Mouse (Mus musculus) urinary bladder, postnatal 10 days (tissue): ENCODE measurements around the gene Fanca.
"Not testable (repeated sequence)": the region's sequence is repeated elsewhere in the genome, so short reads cannot be mapped to it uniquely, and the experiment has no call there.

ENCODE experiments used
- DNase-seq: peaks from one replicate; pipeline ENCODE4 v3.0.0; 2022; ENCODE audit warnings: low spot score

Fanca gene

GRCm38 (mm10) chr8:123232553-123232952 lies 85.8 kb downstream of the Fanca start:
- no peak for DNase-seq

DNA sequence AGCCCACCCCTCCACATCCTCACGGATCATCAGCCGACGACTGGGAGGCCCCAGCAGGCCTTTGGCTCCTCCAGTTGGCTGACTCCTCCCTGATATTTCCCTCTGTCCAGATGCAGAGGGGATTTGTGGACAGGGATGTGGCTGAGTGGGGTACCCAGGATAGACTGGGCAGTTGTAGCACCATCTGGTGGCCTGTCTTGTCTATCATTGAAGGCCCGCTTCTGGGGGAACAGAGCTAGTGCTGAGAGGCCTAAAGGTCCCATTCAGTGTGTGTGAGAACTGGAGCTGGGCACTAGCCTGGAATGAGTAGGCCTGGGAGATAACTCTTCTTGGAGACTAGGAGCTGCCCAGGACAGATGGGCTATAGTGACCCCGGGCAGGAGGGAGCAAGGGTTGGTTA lies 86.6 kb downstream of the Fanca start:
- DNase-seq: no peak

DNA sequence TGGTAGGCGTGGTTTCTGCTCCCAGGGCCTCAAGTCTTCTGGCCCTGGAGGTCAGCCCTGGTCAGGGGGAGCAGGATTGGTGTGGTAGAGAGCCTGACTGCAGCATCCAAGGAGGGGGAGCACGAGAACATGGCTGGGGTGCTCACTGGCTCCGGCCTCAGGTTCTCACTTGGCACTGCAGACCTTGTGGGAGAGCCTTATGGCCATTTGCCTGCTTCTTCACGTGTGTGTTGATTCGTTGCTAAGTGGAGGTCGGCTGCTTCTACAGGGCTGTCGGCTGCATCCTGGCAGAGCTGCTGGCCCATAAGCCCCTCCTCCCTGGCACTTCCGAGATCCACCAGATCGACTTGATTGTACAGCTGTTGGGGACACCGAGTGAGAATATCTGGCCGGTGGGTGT lies 88.0 kb downstream of the Fanca start:
- not testable (repeated sequence) for DNase-seq

- no peak for DNase-seq
Measured at GRCm38 (mm10) chr8:123228416-123228815, 90.0 kb downstream of the Fanca start.

DNA sequence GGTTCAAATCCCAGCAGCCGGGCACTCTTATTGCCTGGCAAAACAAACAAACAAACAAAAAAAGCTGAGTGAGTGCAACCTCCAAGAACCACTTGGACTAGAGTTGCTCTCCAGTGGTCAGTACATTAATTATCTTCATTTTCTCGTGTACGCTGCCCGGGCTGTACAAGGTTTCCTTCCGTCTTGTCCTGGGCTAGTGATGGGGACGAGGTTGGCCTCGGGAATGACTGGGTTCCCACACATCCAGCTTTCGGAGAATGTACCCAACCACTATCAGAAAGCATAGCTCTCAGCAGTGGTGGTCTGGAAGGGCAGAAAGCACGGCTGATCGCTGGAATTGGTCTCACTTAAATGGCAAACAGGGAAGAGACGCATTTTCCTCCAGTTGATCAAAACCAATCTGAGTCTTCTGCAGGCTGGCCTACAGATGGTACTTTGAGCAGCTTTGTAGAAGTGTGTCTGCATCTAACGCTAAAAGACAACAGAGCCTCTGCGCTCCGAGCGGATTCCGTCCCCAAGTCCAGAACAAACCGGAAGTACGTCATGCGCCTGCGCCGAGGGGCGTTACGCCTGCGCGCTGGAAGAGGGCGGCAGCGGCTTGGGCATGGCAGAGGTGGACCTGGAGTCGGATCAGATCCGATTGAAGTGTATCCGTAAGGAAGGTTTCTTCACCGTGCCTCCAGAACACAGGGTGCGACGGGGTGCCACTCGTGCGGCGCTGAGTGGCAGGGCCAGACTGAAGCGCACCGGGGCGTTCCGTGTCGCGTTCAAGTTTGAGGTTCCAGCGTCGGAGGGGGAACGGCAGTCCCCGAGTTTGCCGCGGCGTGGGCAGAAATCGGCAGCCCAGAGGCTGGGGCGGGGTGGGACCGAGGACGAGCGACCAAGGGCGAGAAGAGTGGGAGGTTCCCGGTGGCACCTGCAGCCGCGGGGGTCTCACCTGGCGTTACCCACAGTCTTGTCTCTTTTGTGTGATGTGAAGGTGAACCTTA lies 93.8 kb downstream of the Fanca start, which contains the start of gene Cdk10:
Cdk10 (plus strand) TSS at position 565 of the 989 bp plus-strand sequence.
- DNase-seq: peak; percentile 79

- no peak for DNase-seq
Measured at GRCm38 (mm10) chr8:123220917-123221316, 97.5 kb downstream of the Fanca start.
